Mouse (Mus musculus): ENCODE measurements around the gene Ptpn11.
A peak's percentile ranks its signal among the peaks of the same experiment; 100 is the strongest.
"Not testable (repeated sequence)": the region's sequence is repeated elsewhere in the genome, so short reads cannot be mapped to it uniquely, and the experiment has no call there.

The Ptpn11 gene

DNA sequence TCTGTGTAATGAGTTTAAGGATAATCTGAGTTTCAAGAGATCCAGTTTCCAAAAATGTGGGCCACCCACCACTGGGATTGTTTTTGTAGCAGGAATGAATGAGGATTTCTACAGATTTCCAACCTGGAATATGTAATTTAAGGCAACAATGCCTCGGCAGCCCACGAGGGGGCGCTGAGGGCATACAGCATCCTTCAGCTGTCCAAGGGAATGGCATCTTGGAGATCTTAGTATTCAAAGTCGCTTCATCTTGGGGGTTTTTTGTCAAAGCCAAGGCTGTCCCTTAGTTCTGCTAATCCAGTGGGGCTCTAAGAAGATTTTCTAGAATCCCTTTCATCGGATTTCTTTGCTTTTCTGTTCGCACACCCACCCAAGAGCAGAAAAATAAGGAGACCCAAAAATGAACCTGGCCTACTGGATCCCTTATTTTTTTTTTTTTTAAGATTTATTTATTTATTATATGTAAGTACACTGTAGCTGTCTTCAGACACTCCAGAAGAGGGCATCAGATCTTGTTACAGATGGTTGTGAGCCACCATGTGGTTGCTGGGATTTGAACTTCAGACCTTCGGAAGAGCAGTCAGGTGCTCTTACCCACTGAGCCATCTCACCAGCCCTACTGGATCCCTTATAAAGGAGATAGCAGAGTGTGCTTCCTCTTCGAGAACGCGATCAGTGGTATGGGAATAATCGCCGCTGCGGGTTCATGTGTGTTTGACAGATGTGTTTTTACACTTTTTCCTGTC lies 24.4 kb upstream of the Ptpn11 start:
- DNase-seq (ENCODE audit: low spot score), result peak; percentile 84

DNA sequence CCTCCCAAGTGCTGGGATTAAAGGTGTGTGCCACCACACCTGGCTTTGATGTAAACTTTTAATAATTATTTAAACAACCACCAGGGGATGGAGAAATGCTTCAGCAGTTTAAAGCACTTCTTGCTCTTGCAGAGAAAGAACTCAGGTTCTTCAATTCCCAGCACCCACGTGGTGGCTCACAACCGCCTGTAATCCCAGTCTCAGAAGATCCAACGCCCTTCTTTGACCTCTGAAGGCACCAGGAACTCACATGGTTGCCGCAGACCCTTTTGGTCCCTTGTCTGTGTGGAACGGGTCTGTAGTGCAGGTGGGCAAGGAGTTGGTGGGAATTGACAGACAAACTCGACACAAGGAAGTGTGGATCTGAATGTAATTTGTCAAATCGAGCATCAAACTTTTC lies 23.5 kb upstream of the Ptpn11 start:
- no peak for DNase-seq (ENCODE audit: low spot score)

DNA sequence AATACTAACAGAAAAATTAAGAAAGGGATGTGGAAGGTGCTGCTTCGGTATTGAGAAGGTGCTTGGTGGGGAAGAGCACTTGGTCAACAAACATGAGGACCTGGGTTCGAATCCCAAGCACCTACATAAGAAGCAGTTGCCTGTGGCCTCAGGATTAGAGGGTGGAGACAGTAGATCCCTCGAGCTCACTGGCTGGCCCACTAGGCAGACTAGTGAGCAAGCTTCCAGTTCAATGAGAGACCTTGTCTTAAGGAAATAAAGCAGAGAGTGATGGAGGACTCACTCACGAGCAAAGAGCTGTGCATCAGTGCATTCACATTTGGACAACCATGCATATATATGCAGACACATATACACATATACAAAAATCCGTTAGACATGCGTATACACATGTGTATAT lies 20.9 kb upstream of the Ptpn11 start:
- no peak for DNase-seq (ENCODE audit: low spot score)

DNA sequence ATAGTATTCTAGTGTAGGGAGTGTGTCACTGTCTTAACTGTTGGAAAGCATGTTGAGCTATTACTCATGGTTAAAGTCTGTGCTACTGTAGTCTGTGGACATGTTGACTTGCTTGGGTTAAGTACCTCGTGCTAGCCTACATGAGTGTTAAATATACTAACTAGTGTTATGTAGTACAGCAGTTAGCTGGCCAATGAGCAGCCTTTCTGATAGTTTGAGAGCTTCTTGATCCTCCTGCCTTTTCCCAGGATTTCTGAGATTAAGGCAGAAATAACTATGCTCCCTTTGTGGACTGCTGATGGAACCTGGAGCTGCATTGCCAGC lies 19.4 kb upstream of the Ptpn11 start:
- DNase-seq (ENCODE audit: low spot score), result no peak

DNA sequence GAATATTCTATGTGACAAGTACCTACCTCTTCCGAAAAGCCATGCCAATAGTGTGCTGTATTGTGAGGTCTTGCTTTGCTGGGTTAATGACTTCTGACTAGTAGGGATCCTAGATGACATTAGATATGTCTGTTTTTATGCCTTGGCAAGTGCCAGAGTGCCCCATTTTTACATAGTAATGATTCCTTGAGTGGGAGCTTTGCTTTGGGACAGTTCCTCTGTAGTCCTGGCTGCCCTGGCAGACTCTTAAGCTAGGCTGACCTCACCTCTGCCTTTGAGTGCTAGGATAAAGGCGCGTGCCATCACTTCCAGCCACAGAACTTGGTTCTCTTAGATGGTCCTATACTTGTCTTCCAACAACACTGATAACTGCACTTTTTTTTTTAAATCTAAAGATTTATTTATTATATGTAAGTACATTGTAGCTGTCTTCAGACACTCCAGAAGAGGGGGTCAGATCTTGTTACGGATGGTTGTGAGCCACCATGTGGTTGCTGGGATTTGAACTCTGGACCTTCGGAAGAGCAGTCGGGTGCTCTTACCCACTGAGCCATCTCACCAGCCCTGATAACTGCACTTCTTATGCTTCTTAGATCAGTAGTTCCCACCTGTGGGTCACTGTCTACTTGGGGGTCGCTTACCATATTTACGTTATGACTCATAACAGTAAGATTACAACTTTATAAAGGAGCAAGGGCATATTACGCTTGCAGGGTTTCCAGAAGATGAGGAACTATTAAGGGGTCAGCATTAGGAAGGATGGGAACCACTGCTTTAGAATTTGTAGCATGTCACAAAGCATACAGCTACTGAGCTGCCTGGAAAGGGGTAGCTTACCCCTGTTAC lies 18.8 kb upstream of the Ptpn11 start:
- no peak for DNase-seq (ENCODE audit: low spot score)

DNA sequence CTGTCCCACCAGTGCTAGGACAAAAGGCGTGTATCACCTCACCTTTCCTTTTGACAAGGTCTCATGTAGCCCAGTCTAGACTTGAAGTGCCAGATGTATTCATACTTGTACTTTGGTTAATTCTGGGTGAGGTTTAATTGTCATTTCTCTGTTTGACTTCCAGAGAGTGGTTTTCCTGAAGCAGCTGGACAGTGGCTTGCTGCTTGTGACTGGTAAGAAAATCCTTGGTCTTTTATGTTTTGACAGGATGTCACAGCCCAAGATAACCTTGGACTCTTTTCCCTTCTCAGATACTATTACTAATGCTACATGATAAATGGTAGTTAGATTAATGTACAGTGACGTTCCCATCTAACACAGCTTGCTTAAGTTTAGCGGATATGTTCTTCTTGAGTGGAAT lies 15.8 kb upstream of the Ptpn11 start:
- no peak for DNase-seq (ENCODE audit: low spot score)

DNA sequence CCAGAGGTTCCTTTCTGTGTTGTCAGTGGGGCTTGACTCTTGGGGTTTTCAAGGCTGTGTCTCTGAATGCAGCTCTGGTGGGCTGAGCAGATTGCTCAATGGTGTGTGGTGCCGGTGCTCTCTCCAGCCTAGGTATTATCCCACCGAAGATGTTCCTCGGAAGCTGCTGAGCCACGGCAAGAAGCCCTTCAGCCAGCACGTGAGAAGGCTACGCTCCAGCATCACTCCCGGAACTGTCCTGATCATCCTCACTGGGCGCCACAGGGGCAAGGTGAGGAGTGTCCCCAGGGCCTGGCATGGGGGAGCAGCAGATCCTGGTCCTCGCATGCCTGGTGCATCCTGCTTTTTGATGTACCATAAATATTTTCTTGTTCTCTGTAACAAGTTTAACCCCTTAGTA lies 15.3 kb upstream of the Ptpn11 start:
- no peak for DNase-seq (ENCODE audit: low spot score)

DNA sequence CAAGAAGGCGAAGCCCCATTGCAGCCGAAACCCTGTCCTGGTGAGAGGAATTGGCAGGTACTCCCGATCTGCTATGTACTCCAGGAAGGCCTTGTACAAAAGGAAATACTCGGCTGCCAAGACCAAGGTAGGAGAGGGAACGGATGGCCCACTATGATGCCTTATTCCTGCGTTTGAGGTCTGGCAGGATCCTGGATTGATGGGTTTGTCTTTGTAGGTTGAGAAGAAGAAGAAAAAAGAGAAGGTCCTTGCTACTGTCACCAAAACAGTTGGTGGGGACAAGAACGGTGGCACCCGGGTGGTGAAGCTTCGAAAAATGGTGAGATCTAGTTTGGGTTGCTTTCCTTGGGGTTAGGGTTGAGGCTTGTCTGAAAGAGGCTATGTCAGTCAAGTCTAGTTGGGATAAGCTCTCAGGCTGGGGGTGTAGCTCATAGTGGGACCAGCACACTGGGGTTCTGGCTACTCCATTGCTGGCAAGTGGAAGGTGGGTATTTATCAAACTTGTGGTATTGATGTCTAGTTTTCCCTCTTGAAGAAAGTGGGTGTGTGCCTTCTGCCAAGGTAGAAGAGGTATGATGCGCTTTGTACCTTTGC lies 14.4 kb upstream of the Ptpn11 start:
- not testable (repeated sequence) for DNase-seq (ENCODE audit: low spot score)

DNA sequence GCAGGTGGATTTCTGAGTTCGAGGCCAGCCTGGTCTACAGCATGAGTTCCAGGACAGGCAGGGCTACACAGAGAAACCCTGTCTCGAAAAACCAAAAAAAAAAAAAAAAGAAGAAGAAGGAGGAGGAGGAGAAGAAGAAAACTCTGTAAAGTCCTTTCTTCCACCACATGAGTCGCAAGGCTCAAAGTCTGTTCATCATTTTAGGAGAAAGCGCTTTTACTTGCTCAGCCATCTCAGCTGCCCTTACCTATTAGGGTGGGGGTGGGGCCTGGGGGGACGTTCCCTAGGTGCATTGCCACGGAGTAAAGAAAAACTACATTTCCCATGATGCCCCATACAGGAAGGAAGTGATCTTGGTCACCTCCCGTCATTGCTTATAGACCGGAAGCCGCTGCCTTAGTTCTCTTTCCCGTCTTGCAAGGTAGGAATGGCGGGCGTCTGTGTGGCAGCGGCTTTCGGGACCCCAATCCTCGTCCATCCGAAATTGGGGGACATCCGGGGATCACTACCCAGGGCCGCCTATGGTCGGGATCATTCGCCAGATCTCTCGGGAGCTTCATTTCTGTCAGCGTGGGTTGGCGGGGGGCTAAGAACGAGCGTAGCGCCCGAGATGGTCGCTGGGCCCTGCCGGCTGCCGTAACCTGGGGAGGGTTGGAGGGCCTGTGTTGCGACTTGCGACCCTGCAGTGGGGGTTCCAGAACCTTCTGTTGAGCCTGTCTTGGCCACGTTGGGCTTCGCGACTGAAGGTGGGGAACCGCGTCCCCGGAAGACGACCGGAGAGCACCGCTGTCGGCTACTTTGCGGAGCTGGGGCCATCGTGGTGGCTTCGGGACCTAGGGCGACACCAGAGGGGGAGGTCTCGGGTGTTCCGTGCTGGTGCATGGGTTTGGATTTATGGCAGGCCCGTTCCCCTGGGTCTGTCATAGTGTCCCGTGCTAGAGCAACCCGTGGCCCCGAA lies 13.2 kb upstream of the Ptpn11 start, which contains the start of gene Rpl6:
Rpl6 (plus strand) TSS at position 350 of the 958 bp plus-strand sequence.
- peak; percentile 84 for DNase-seq (ENCODE audit: low spot score)

DNA sequence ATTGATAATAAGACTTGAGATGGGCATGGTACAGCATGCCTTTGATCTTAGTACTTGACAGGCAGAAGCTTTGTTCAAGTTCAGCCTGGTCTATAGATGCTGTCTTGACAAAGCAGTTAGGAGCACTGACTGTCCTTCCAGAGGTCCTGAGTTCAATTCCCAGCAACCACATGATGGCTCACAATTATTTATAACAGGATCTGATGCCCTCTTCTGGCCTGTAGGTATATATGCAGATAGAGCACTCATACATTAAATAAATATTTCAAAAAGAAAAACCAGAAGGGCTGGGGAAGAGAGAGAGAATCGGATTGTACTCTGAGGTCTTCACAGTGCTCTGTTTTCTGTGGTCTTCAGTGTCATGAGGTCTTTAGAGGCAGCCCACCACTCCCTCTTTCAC lies 11.3 kb upstream of the Ptpn11 start:
- DNase-seq (ENCODE audit: low spot score), result no peak

DNA sequence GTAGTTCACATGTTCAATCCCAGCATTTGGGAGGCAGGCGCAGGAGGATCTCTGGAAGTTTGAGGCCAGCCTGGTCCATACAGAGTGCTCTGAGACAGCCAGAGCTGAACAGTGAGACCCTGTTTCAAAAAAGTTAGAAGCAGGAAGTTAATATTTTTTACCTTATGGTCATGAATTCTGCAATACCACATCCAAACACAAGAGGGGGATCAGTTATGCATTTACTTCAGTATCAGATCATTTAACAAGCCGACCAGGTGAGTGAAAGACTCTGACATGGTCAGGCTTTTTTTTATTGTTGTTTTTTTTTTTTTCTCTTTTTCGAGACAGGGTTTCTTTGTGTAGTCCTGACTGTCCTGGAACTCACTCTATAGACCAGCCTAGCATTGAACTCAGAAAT lies 10.5 kb upstream of the Ptpn11 start:
- DNase-seq (ENCODE audit: low spot score), result peak; percentile 49

DNA sequence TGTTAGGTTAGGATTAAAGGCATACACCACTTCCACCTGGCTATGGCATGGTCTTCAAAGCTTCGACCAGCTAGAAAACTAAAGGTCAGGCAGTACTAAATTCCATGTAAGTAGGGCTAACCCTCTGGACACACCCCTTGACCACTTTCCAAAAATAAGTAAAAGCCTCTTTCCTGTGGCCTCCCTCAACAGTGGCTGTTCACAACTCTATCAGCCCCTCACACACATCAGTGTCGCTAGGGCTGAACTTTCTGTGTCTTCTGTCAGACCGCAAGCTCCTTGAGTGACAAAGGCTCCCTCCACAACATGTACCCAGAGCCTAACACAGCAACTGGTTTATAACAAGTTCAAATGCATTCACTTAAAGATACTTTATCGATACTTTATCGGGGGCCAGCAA lies 7.2 kb upstream of the Ptpn11 start:
- DNase-seq (ENCODE audit: low spot score), result no peak

DNA sequence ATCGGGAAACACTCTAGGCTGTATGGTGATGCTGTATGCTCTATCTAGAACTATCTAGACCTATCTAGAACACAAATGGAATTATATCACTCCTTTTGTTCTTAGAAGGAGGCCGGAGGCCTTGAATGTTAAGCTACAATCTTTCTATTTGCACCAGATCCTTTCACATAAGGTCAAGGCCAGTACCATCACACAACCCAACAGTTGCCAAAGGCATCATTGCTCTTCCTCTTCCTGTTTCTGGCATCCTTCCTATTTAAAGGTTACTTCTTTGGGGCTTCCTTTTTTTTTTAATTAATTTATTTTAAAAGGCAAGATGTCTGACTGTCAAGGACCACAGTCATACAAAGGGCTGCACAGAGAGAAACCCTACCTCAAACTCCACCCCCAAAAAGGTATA lies 6.1 kb upstream of the Ptpn11 start:
- no peak for DNase-seq (ENCODE audit: low spot score)

DNA sequence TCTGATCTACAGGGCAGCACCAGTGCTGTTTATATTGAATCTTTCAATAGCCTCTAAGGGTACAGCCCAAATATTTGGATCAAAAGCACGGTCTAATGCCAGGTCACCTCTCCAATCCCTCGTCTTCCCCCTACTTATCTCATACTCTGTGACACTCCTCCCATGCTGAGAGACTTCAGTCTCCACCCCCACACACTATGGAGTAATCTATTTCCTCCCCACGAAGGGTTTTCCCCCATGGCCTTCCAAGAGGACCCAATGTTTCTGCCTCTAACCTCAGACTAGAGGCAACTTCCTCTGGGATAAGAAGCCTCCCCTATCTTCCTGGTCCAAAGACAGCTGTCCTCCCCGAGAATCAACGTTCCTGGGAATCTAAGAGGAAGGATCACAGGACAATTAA lies 5.6 kb upstream of the Ptpn11 start:
- no peak for DNase-seq (ENCODE audit: low spot score)

DNA sequence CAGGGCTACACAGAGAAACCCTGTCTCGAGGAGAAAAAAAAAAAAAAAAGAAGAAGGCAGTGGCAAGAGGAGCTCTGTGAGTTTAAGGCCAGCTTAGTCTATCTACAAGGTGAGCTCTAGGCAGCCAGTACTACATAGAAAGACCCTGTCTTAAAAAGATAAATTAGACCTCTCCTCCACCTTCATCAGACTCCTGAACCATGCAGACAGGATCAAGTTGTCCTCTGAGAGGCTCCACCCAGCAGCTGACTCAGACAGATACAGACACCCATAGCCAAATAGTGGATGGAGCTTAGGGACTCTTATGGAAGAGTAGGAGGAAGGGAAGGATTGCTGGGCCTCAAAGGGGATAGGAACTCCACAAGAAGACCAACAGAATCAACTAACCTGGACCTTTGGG lies 3.0 kb upstream of the Ptpn11 start:
- no peak for DNase-seq (ENCODE audit: low spot score)

DNA sequence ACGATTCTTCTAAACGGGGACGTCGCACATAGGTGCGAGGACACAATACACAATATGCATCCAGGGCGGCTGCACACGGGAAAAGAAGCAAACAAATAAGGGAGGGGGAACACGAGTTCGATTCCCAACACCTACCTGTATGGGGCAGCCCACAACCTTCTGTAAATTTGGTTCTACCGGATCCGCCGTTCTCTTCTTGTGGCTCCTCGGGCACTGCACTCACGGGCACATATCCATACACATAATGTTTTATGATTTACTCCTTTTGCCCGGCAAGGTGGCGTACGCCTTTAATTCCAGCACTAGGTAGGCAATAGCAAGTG lies 348 bp upstream of the Ptpn11 start:
- no peak for DNase-seq (ENCODE audit: low spot score)

DNA sequence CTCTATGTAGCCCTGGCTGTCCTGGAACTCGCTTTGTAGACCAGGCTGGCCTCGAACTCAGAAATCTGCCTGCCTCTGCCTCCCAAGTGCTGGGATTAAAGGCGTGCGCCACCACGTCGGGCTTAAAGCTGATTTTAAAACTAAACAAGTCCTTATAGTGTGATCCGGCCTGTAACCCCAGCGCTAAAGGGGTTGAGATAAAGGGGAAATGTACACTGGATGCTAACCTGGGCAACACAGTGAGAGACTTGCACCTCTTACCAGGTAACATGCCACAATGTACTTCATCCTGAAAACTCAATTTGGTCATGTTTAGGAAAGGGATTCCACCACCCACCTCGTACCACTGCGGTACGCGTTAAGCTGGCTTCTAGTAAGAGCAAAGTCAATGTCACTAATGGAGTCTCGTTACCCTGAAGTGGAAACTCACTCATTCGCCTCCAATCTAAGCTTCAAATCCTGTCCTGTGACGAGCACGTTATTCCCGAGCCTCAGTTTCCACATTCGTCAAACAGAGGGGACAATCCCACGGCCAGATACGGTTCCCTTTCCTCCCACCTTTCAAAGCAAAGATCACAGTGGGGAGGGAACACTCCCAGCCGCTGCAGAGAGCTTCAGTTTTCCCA lies 874 bp downstream of the Ptpn11 start:
- no peak for DNase-seq (ENCODE audit: low spot score)

DNA sequence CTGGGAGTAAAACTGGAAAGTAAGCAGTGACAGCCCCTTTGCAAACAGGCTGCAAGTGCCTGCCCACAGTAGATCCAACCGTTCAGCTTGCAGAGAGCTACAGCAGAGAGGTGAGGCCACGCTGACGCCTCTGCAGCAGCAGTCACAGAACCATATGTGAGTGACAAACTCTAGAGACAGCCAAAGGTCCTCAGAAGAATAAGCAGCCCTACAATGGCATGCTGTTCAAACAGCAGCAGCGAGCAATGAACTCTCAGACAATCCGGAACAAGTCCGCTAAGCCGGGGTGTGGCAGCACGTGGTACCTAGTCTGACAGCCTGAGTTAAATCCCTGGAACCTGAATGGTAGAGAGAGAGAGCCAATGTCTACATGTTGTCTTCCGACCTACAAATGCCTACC lies 2.0 kb downstream of the Ptpn11 start:
- DNase-seq (ENCODE audit: low spot score), result peak; percentile 32

DNA sequence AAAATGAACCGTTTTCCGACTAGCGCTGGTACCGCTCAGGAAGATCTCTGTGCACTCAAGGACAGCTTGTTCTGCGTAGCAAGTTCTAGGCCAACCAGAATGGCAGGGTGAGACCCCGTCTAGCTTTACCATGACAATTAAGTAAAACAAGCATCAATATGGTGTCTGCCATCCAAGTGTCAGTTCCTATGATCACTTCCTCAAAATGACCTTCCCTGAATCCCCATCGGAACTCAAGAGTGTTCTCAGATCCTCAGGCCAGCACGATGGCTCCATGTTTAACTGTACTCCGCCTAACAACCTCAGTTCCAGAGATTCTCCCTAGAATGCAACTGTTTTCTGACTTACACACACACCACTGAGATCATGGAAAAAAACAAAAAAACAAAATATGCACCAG lies 2.9 kb downstream of the Ptpn11 start:
- no peak for DNase-seq (ENCODE audit: low spot score)

DNA sequence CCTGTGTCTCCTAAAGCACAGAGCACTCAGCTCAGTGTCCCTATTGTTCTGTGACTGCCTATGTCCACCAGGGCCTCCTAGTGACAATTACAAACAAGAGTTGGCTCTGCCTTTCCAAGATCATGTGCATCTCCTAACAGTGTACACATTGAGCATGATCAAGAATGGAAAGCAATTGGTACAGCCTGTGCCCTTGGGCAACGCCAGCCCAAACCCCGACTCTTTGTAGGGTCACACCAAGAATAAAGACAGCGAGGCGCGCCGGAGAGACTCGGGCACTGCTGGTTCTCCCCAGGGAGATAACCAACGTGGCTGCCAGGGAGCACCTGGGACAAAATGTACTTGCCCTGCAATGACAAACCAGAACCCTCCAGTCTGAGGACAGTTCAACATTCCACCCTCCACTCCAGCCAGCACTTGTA lies 3.6 kb downstream of the Ptpn11 start:
- DNase-seq (ENCODE audit: low spot score), result peak; percentile 63

DNA sequence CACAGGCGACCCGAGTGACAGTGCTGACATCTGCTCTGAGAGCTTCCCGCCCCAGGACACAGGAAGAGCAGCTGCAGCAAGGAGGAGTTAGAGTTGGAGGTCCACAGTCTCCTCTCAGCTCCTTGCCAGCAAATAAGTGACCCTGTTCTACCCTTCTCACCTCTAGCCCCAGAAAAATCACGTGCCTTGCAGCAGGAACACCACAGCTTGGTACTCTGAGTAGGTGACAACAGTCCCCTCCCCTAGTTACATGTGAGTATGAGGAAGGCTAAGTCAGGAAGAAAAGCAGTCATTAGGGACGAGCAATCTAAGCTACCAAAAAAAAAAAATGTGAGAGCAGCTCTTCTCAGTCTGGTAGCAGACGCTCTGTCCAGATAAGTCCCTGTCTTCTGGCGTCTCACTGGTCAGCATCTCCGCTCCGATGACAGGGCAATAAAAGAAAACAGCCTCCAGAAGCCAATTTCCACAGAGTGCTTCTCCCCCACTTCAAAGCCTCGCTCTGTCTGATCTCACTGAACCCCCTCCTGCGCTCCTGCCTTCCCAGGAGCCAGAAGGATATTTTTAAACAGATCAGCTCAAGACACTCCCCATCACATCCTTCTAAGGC lies 6.1 kb downstream of the Ptpn11 start:
- DNase-seq (ENCODE audit: low spot score), result no peak
